Mouse (Mus musculus) lung, postnatal 4 days (tissue): Measurements from ENCODE around the gene Dbnl.
"Not testable (repeated sequence)": the region's sequence is repeated elsewhere in the genome, so short reads cannot be mapped to it uniquely, and the experiment has no call there.

Source experiments
- DNase-seq, 2 experiments: peaks; one replicate each; pipeline ENCODE4 v3.0.0; 2021

The Dbnl gene

DNA sequence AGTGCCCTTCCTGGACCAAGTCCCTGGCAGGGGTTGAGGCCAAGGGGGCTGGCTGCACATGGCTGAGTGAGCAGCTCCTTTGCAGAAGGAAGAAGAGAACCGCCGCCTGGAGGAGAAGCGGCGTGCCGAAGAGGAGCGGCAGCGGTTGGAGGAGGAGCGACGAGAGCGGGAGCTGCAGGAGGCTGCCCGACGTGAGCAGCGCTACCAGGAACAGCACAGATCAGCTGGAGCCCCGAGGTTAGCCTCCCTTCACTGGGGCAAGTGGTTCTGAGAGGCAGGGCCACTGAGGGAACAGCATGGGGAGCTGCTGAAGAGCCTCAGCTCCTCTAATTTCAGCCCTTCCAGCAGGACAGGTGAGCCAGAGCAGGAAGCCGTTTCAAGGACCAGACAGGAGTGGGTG lies 8.7 kb downstream of the Dbnl start:
- DNase-seq, result no peak

DNA sequence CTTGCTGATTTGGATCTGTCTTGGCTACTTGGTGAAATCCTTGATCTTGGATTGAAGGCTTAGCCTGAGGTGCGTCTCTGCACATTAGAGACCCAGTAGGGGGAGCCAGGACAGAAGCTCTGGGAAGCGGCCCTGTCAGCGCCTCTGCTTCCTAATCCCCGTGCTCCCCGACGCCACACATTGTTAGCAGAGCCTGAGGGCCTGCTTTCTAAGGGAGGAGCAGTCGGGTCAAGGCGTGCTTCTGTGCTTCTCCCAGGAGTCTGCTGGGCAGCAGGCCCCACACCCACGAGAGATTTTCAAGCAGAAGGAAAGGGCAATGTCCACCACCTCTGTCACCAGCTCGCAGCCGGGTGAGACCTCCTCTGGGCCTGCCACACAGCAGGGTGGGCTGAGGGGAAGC lies 9.1 kb downstream of the Dbnl start:
- DNase-seq, result no peak

DNA sequence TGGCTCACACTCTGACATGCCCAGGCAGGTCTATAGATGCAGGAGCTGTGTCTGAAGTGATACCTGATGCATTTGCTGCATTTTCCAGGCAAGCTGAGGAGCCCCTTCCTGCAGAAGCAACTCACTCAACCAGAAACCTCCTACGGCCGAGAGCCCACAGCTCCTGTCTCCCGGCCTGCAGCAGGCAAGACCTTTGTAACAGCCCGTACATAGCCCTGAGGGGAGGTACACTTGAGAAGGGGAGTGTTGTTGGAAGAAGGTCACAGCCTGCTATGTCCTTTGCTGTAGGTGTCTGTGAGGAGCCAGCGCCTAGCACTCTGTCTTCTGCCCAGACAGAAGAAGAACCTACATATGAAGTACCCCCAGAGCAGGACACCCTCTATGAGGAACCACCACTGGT lies 9.6 kb downstream of the Dbnl start:
- DNase-seq, result no peak

DNA sequence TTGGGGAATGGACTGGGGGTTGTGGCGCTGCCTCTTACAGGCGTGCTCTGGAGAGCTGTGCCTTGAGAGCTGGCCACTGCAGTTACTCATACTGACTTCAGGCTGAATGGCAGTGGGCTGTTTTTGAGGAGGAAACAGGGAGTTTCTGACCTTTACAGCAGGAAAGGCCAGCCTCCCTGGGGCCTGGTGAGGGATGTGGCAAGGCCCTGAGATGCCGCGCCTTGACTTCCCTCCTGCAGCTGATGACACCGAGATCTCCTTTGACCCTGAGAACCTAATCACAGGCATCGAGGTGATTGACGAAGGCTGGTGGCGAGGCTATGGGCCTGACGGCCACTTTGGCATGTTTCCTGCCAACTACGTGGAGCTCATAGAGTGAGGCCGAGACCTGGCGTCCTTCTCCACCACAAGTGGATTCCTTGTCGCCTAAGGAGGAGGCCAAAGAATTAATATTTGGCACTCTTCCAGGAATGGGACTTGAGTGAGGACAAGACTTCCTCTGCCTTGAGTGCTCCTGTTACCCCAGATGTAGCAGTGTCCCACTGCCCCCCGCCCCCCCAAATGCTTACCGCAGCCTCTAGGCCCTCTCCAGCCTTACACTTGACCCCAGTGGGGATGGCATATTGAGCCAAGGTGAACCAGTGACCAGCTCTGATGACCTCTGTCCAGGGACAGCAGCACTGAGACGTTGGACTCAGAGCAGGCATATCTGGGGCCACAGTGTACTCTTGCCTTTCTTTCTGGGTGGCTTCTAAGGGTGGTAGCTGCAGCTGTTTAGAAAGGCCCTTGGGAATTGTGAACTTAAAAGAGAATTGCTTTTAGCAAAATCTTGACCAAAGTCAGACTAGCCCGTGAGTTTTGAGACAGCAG lies 11.6 kb downstream of the Dbnl start:
- DNase-seq, result peak; percentile 71 to 81

DNA sequence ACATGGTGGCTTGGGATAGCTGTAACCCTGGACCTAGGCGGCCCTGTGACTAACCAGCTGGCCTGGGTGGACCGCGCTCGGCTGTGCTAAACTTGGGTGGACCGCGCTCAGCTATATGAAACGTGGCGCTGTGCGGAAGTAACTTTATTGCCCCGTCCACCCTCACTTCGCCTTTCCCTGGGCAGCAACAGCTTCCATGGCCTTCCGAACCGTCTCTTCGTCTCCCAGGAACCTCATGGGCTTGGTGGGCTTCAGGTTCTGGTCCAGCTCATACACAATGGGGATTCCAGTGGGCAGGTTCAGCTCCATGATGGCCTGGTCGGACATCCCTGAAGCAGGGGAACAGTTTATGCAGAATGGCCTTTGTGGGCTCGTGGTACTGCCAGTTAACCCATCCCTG lies 13.2 kb downstream of the Dbnl start:
- no peak for DNase-seq

DNA sequence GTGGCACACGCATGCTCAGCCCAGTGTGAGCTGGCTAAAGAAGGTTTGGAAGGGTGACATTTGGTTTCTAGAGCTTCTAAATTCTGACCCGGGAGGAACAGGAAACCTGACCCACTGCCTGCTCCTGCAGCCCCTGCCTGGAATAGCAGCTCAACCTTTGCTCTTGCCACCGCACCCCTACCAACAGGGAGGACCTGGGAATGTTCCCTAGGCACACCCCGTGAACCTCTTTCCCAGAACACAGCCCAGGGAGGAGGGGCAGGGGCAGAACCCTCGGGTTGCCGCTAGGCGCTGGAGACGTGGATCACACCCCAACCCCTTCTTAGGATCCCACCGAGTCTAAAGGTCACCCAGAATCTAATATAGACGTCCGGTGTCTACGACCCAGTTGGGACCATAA lies 13.7 kb downstream of the Dbnl start:
- no peak for DNase-seq

DNA sequence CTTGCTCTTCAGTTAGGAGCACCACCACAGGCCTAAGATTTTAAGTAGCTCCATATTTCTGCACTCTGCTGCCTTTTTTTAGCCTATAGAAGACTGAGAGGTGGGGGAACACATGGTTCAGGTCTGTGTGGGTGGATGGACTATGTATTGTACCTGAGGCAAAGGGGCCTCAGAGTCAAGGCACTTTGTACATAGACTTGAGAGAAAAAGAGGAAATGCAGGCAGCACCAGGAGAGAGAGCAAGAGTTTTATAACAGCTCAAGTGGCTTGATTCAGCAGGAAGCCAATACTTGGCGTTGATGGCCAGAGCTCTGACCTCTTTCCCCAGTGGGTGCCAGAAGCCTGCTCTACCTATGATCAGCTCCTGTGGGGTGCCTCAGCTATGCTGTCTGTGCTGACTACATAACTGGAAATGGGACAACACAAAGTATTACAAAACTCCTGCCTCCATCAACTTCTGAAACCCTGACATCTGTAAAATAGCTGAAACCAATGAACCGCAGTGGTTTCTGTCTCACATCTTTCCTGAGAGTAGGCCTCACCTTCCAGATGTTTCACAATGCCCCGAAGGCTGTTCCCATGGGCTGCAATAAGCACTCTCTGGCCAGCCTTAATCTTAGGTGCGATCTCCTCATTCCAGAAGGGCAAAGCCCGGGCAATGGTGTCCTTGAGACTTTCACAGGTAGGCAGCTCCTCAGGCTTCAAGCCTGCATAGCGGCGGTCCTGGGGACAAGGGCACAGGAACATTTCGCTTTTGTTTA lies 14.3 kb downstream of the Dbnl start:
- no peak for DNase-seq

DNA sequence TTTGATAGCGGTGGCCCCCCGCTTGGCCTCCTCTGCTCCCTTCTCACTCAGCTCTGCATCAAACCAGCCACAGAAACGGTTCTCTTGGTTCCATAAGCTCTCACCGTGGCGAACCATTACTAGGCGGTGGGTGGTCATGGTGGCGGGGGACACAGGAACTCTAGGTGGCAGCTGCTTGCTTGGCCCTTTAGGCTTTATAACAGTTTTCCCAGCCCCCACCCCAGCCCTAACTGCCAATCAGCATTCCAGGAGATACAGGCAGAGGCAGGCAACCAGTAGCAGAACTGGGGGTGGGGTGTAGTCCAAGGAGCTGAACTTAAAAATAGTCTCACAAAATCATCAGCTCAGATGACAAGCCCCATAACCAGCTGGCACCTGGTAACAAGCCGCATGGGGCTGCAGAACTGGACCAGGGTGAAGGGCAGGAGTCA lies 15.3 kb downstream of the Dbnl start, which contains the start of gene Pgam2:
TSS of gene Pgam2 (minus strand) at position 183 of the 431 bp plus-strand sequence.
- no peak for DNase-seq

DNA sequence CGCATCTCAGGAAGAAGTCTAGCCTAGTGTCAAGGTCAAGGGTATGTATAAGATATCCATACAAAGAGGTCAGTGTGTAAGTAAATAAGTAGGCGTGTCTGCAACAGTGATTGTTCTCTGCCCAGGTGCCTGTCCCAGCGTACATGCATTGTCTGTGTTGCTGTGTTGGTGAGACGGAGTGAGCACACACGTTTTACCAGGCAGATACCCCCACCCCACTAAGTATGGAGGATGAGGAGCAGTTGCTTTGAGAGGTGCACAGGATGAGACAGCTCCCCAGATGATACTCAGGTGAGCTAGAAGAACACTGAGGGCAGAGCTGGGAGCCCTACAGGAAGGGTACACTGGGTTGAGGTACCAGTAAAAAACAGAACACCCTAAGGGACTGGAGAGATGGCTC lies 15.9 kb downstream of the Dbnl start:
- no peak for DNase-seq

DNA sequence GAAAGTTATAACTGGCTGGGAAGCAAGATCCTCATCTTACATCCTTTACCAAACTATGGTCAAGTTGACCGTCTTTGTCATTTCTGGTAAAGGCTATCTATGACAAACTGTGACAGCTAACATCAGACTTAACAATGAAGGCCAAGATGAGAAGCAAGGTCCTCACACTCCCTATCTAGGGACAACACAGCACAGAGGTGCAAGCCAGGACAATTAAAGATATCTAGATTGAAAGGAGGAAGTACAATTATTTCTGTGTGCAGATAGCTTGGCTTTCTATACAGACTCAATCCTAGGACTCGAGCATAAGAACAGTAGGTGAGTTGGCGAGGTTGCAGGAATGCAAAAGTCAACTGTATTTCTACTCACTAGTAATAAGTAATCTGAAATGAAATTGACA lies 17.4 kb downstream of the Dbnl start:
- no peak for DNase-seq

DNA sequence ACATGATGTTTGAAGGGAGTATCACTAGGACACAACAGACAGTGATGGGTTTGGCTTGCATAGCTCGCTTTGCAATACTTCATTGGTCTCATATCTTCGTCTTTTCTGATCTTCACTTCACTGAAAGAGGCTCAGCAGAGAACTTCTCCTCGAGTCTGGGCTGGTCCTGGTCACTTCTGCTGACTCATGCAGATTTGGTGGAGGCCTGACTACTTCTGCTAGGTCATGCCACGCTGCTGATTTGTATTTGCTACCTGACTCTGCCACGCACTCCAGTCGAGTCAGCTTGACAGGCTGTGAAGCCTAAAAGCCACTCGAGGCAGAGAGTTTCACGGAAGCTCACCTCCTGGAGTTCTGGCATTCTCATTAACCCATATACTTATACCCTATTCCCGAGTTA lies 19.7 kb downstream of the Dbnl start:
- no peak for DNase-seq

DNA sequence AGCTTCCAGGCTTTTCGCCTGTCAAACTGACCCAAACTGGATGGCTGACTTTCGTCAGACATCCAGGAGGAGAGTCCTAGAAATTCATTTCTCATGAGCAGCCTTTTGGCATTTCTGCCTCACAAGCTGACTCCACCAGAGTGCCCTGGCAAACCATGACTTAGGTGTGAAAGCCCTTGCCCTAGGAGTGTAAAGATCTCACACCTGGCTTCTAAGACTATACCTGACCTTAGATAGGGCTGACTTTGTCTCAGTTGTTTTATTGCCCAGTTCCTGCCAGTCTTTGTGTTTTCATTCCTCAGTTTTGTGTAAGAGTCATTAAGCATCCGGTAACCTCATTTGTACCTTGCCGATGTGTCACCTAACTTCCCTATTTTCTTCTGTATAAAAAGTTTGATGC lies 21.2 kb downstream of the Dbnl start:
- not testable (repeated sequence) for DNase-seq

DNA sequence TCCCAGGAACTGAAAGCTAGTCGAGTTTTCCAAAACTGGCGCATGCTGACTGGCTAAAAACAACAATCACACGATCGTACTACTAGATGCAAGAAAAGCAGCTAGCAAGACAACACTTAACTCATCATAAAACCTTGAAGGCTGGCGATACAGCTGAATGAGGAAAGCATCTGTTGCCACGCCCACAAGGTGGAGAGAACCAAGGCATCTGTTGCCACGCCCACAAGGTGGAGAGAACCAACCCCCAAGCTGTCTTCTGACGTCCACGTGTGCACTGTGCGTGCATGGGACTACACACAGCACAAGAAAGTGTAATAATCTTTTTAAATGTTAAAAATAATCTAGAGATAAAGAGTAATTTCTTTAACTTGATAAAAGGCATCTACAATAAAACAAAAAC lies 25.1 kb downstream of the Dbnl start:
- DNase-seq, result no peak

DNA sequence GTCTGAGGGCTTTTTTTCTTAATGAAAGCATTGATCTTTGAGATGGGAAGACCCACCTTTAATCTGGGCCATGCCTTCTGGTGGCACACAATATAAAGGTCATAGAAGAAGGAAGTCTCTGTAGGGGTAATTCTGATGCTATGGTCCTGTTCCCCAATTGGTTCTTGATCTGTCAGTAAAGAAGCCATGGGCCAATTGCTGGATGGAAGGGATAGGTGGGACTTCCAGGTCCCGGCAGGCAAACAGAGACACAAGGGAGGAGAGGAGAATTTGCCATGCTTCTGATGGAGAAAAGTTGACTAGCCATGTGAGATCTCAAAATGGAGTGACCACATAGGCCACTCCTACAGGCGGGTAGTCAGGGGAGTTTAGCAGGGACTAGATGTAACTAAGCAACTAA lies 30.9 kb downstream of the Dbnl start:
- no peak for DNase-seq

DNA sequence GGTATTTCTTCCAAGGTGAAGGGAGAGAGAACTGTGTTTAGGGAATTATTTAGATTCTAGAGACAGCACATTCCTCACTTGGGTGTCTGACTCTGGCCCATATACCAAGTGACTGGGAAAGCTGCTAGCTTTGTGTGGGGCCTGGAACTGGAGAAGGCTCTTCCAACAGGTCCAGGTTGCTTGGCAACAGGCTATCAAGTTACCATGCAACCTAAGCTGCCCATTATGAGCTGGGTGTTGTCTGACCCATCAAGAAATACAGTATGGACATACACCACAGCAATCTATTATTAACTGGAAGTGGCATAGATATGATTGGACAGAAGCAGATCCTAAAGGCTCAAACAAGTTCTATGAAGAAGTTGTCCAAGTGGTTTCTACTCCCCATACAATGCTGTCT lies 37.1 kb downstream of the Dbnl start:
- DNase-seq, result no peak

DNA sequence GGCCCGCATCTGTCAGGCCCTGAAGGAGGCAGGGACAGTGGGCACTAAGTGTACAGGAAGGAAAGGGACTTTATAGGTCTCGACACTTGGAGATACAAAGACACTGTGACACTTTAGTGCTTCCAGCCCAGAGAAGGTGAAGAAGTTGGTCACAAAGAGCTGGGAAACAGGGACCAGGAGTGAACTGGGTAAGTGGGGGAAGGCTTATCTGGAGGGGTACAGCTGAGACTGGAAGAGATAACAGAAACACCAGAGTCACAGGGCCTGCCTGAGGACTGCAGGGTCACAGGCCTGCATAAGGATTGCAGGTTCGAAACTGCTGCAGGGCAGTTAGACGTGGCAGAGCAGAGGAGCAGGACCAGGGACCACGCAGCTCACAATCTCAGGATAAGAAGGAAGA lies 39.6 kb downstream of the Dbnl start:
- no peak for DNase-seq

DNA sequence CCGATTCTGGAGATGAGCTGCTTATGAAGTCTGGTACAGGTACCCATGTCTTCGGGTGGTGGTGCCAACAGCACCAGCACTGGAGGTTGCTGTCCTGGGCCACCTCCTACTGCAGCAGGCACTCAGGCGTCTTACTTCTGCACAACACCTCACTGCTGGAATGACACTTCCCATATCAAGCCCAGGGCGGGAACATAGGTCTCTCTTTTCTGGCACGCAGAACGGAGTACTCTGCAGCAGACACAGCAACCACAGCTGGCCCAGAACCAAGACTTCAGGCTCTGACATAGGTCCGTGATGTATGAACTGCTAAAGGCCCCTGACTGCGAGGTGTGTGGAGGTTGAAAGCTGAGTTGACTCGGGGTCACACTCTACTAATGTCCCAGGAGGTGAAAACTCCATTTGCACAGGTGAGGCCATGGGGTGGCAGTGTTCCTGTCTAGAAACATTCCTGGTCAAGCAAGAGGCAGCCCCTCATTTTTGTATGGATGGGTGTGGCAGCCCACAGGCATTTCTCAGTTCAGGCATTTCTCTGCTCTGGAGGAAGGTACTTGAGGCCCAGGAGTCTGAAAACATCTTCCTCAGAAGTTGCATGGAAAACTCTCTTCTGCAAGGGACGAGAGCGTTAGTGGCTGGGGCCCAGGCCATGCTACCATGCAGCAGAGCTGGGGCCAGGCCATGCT lies 40.4 kb downstream of the Dbnl start:
- no peak for DNase-seq

DNA sequence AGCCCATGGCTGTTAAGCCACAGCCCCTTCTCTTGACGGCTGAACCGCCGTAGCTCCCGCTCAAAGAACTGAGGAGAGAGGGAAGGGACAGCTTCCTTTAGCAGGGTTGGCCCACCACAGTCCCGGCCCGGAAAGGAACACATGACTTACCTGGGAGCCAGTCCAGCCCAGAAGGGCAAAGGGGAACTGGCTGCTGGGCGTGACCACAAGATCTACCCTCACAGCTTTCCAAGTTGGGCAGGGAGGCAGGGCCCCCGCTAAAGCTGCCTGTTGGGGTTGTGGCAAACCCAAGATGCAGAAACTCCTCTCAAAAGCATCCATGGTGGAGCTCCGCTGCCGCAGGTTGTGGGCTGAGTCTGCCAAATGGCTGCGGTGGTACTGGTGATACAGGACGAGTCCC lies 41.0 kb downstream of the Dbnl start:
- no peak for DNase-seq

DNA sequence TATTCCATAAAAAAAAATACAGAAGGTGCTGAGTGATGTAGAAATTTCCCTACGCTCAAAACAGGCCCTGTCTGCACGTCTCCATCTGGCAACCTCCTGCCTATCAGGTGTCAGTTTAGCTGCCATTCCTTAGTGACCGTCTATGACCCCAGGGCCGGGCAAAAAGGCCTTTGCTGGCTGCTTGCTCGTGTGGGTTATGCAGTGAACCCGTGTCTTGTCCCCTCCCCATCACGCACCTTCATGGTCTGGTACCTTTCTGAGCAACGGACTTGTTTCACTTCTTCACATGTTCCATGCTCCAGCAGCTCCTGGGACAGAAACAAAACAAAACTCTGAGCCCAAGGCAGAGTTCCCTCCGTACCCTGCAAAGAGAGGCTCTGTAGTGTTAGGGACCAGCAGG lies 46.2 kb downstream of the Dbnl start:
- DNase-seq, result no peak

DNA sequence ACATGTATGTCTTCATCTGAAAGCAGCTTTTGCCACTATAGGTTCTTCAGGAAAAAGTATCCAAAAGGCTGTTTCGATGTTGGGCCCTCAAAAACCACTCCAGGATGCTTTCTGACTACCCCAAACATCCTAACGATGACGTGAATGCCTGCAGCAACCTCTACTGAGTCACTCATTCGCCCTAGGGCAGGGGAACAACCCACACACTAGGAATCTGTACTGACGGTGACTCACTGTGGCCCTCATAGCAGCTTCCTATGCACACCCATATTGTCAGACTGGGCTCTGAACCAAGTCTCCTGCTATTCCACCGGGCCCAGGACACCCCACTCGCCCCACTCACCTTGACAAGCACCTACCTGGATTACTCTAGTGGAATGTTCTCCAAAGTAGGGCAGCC lies 46.8 kb downstream of the Dbnl start:
- DNase-seq, result no peak

DNA sequence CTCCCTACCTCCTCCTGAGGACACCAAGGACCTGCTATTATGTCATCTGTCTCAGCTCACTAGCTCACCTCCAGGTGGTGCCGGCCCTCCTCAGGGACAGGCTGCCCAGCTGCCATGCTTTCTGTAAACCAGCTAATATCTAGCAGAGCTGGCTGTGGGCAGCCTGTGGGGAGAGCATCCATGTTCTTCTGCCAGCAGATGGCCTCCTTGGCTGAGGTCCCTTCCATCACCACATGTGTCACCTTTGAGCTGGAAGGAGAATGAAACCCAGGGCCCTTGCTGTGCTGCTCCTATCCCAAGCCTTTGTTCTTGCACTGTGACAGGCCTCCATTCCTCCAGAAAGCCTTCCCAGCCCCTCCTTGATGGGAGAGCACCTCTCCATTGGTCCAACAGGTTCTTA lies 47.8 kb downstream of the Dbnl start:
- peak in 1 of 2 experiments; percentile 44 for DNase-seq

DNA sequence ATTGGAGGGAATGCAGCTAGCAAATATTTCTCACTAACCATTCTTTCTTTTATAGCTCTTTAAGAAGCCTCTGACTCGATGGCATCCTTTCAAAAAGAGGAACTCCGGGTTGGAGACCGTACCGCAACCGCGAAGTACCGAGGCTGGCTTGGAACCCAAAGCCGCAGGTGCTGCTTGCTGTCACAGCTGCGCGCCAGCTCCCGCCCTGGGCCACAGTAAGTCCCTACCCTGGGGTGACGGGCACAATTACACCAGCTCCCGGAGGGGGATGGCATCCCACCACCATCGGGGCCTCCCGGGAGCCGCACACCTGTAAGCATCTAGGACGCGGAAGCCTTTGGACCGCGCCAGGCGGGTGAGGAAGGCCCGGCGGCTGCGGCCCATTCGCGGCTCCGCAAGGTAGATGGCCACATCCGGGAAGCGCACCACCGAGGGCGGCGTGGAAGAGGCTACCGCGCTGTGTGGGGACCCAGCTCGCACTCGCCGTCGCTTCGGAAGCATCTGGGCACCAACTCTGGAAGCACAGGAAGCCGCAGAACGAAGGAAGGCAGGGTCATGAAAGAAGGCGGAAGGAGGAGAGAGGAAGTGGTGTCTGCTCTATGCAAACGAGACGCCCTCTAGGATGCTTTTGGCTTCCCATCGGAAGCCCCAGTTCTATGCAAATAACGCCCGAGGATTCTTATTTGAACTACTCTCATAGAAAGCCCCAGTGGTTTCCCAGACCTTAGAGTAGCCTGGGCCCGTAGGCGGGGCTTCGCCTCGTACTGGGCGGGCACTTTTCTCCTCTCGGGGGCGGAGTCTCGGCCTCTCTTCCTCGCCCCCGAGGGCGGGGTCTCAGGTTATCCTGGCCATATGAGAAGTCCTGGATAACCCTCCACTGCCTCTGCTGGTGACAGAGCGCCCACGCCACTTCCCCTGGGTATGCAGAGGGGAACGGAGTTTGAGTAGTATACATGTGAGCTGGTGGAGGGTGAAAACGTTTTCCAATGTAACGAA lies 49.3 kb downstream of the Dbnl start, which contains the start of gene Polm:
TSS of gene Polm (minus strand) at position 766 of the 996 bp plus-strand sequence.
- peak; percentile 96 for DNase-seq
